Mouse (Mus musculus) megakaryocyte, embryonic 14.5 days (primary cell): ENCODE data around the gene Otud7b.

Experiments
- FLI1 ChIP-seq: IDR thresholded peaks from 2 replicates; pipeline ENCODE4 v1.6.1; 2012; ENCODE audit warnings: low read length, inconsistent platforms, mixed read lengths
- GATA1 ChIP-seq: IDR thresholded peaks from 3 replicates; pipeline ENCODE4 v1.6.1; 2012; ENCODE audit warnings: mixed read lengths, low read length, inconsistent platforms, borderline replicate concordance

DNA sequence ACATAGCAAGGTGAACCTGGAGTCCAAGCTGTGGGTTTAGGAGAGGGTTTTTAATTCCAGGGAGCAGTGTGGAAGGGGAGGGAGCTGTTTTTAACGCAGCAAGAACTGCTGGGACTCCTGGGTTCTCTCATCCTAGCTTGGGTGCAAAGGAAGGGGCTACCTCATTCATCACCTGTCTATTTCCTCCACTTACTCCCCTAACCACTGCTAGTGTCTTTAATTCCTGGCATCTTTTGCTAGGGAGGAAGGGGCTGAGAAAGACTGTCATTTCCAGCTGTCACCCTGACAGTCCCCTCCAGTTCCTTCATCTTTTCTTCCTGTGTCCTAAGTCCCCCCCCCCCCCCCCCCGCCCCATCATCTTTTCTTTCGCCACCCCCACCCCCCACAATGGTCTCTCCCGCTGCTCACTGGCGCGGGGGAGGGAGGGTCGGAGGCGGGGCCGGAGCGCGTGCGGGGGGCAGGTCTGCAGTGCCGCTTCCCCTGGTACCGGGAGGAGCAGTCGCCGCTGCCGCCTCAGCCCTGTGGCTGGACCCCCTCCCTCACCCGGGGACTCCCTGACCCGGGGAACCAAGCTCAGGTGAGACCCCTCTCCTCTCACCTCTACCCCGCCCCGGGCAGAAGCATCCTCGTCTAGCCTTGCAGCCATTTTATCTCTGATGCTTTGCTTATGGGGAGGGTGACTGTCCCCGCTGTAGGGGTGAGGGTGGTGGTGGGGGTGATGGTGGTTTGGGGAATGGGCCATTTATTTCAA lies 76.6 kb downstream of the Otud7b start, which contains the start of gene Sv2a:
- no peak for TF ChIP-seq GATA1
- TF ChIP-seq FLI1, result no peak
